8 mouse cellular contexts compared by ENCODE assay signal in genomic region chr17:79919566-79920350, GRCm38 (mm10). TPM values are rescaled to one million over a fixed set of nuclear protein-coding genes. Genes with fewer than 3 reads are reported as not detected.
DNase-seq lines count a peak whose midpoint lies in the region; ATAC-seq lines count a peak whose summit lies in the region.

No protein-coding gene starts in this region.

- no peak for DNase-seq in cerebellum, postnatal 4 days (ENCODE audit: low spot score in 2 of 2)
- peak; percentile 57 to 61 for DNase-seq in right cerebral cortex, postnatal 10 days (ENCODE audit: low spot score in 2 of 2)
- no peak for DNase-seq in right cerebral cortex, adult 18-20 months
- peak; percentile 23 for DNase-seq in heart, postnatal 4 days
- DNase-seq in lung, postnatal 10 days = peak; percentile 51
- no peak for DNase-seq in retina, postnatal 1 day

- ATAC-seq in cerebellum, adult (ENCODE audit: insufficient number of reproducible peaks, low FRiP score, low TSS enrichment) = 0 out of 2 replicates have a peak, but pooled peaks have one; percentile 49
- ATAC-seq in activated CD4-positive, CD25-positive, alpha-beta regulatory T cell, adult 4 months = no peak

RNA-seq across cellular contexts. Expression of gene Atl2, which starts 23.8 kb away (rescaled TPM):
- 10 to 100 TPM; 32.5 to 33.8 TPM for total RNA-seq in heart, postnatal 4 days (2021)
- polyA plus RNA-seq in activated CD4-positive, CD25-positive, alpha-beta regulatory T cell, adult 4 months (2017; shearing (Covaris generic)) = 10 to 100 TPM; 11.5 to 12.4 TPM

Comparison
In these comparisons a context has a peak if more than half of its experiments do, and no peak if none do; other contexts are left out.
1. DNase-seq: peak in right cerebral cortex, postnatal 10 days (2 of 2), heart, postnatal 4 days (single experiment) and lung, postnatal 10 days (single experiment); none in cerebellum, postnatal 4 days (0 of 2), right cerebral cortex, adult 18-20 months (single experiment) and retina, postnatal 1 day (single experiment).